Mouse (Mus musculus) left cerebral cortex, postnatal 25 days (tissue): ENCODE results near the gene Nebl. TPM values are rescaled to one million over a fixed set of nuclear protein-coding genes. Genes with fewer than 3 reads are reported as not detected.

Experiments
- DNase-seq, 2 experiments: peaks; one replicate each; pipeline ENCODE4 v3.0.0; 2022; ENCODE audit warnings: low spot score in 2 of 2, mixed read lengths in 1 of 2
- intact Hi-C: fragments of 180-260 bp; cut with DNase I; formaldehyde crosslinking; loops from one replicate; pipeline ENCODE4 v1.15.1; 2025
- total RNA-seq, 2 experiments: library from RNA; stranded (reverse); gene quantifications; 2 replicates each; pipeline ENCODE4 v1.2.3; 2021

Gene Nebl
- total RNA-seq, 2 experiments from 2014 or later, result 63.7 to 80.4 TPM

DNA sequence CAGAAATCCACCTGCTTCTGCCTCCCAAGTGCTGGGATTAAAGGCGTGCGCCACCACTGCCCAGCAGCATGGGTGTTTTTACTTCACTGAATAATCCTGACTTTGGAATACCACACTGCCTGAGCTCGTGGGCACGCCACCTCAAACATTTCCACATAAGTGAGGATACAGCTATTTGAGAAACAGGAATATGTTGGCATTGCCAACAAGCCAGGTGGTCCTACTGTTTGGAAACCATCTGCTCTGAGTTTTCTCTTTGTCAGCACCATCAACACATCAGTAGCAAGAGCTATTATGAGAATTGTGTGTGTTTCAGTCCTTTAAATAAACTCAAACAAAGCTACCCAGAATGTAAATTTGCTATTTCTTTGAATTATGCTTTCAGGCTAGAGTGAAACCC is 192.8 kb downstream of the Nebl start:
- peak; percentile 66 to 96 for DNase-seq
- intact Hi-C loops, result loop anchor here (10.0 kb wide), 1 partner anchor 306 kb away; no protein-coding TSS in a partner anchor

GRCm38 (mm10) chr2:17531355-17532105 is 199.7 kb downstream of the Nebl start:
- DNase-seq, result peak; percentile 42 to 87
- intact Hi-C loops, result loop anchor here (10.0 kb wide), 1 partner anchor 313 kb away; no protein-coding TSS in a partner anchor

GRCm38 (mm10) chr2:17525739-17526526 is 205.3 kb downstream of the Nebl start:
- no peak for DNase-seq
- intact Hi-C loops, result no loop called here

DNA sequence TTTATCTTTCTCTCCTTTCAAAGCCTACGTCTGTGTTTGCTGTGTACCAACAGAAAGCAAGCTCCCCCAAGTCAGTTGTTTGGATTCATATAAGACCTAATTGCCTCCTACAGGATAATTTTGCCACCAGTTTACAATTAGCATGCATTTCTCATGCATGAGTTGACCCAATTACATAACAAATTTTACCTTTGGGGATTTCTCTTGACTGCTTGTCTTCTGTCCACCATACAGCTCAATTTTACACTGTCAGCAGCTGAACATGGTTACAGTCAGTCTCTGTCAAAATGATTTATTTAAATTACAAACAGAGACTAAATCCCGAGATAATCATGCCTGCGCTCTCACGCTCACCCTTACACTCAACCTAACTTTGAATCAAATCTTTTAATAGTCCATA is 206.1 kb downstream of the Nebl start:
- intact Hi-C loops, result no loop called here
- DNase-seq, result no peak

- intact Hi-C loops, result no loop called here
- DNase-seq, result no peak
These were observed 206.9 kb downstream of the Nebl start for GRCm38 (mm10) chr2:17524205-17524978.

- intact Hi-C loops, result no loop called here
- DNase-seq, result no peak
These were observed 207.5 kb downstream of the Nebl start for GRCm38 (mm10) chr2:17523791-17524190.

- DNase-seq, result no peak
- intact Hi-C loops, result no loop called here
These were observed 215.6 kb downstream of the Nebl start for GRCm38 (mm10) chr2:17515686-17516085.

- DNase-seq, result peak in 1 of 2 experiments; percentile 7
- intact Hi-C loops, result no loop called here
These were observed 216.5 kb downstream of the Nebl start for GRCm38 (mm10) chr2:17514765-17515164.

GRCm38 (mm10) chr2:17509942-17510341 is 221.3 kb downstream of the Nebl start:
- intact Hi-C loops, result no loop called here
- DNase-seq, result no peak

DNA sequence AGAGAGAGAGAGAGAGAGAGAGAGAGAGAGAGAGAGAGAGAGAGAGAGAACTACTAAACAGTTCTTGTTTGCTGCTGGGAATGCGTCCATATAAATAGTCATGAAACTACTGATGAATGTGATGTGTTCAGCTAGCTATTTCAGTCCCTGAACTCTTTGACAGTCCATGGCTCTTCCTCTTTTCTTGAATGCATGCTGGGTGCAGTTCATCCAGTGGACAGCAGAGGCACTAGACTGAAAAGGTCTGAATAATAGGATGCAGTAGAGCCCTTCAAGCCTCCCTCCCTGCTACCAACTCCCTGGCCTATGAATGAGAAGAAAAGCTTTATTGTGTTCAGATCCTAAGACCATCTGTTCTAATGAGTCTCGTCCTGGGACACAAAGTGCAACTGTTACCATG is 223.9 kb downstream of the Nebl start:
- no peak for DNase-seq
- intact Hi-C loops, result no loop called here

DNA sequence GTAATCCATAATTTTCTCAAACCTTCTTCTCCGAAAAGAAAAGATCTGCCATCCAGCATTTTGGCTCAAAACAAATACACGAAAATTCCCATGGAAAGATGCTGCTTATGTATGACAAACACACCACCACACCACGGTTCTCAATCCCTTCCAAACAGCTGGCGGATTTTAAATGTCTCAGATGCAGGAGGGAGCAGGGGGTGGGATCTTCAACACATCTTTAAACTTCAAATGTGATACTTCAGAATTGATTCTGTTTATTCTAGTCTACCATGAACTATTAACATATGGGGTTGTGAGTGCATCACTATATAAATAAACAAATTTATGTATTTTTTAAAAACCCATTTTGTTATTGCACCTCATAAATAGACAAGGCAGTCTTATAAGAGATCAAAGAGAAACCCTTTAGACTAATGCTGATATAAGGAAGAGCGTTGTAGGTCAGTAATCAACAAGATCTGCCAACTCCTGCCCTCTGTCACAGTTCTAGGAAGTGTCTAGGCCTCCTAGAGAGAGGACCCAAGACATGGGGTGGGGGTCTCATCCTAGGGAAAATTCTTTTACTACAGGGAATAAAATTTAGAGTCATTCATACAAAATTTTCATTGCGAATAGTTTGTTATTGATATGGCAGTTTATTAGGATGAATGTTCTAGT is 227.0 kb downstream of the Nebl start:
- no peak for DNase-seq
- intact Hi-C loops, result no loop called here

DNA sequence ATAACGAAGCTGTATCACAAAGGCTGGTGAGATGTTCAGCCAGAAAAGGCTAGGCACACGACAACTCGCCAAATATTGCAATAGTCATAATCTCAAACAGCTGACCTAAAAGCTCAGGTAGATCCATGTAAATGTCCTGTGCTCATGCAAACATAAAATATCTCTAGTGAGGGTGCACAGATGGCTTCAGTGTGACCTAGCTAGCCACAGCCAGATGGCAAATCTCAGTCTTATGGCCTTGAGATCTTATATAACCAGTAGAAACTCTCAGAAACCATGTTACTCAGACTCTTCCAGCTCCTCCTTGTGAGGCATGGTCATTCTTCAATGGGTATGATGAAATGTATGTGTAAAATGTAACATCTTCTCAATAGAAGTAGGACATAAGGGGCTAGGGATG is 230.2 kb downstream of the Nebl start:
- intact Hi-C loops, result no loop called here
- DNase-seq, result no peak

GRCm38 (mm10) chr2:17465517-17466174 is 265.6 kb downstream of the Nebl start:
- intact Hi-C loops, result no loop called here
- no peak for DNase-seq

GRCm38 (mm10) chr2:17460434-17460833 is 270.8 kb downstream of the Nebl start:
- no peak for DNase-seq
- intact Hi-C loops, result no loop called here

DNA sequence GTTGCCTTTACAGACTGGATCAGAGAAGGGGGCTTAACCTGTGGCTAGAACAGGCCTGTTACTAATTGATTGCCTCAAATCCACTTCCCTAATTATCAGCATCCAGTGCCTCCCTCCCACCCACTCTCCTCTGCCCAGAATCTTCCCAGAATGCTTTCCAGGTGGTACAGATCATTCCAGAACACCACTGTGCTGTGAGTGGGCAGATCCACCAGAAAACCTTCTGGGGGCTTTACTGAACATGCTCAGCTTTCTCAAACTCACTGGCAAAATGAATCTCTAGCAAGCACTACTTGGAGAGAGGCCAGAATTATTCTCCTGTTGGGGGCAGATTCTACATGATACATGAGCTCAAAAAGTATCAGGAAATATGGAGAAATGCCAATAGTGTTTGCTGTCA is 277.6 kb downstream of the Nebl start:
- intact Hi-C loops, result no loop called here
- peak; percentile 14 to 18 for DNase-seq

- DNase-seq, result no peak
- intact Hi-C loops, result no loop called here
These were observed 282.9 kb downstream of the Nebl start for GRCm38 (mm10) chr2:17448341-17448740.

- intact Hi-C loops, result no loop called here
- DNase-seq, result no peak
These were observed 287.7 kb downstream of the Nebl start for GRCm38 (mm10) chr2:17443581-17443980.

- intact Hi-C loops, result no loop called here
These were observed 292.9 kb downstream of the Nebl start for GRCm38 (mm10) chr2:17438317-17438716.

GRCm38 (mm10) chr2:17436739-17437440 is 294.4 kb downstream of the Nebl start:
- no peak for DNase-seq
- intact Hi-C loops, result no loop called here

More at GRCm38 (mm10) chr2:17438317-17438716, 292.9 kb downstream of the Nebl start:
- no peak for DNase-seq
